Mouse (Mus musculus) urinary bladder, adult 18-20 months (tissue): Measurements from ENCODE around the gene Nmnat3.

Experiments
- DNase-seq, 2 experiments: peaks; one replicate each; pipeline ENCODE4 v3.0.0; 2022; ENCODE audit warnings: low spot score in 2 of 2, mixed read lengths in 2 of 2

Gene Nmnat3

GRCm38 (mm10) chr9:98311316-98311965, 24.2 kb downstream of the Nmnat3 start:
- no peak for DNase-seq

GRCm38 (mm10) chr9:98312622-98313374, 25.6 kb downstream of the Nmnat3 start:
- no peak for DNase-seq

- no peak for DNase-seq
These were observed 26.4 kb downstream of the Nmnat3 start for GRCm38 (mm10) chr9:98313587-98313986.

GRCm38 (mm10) chr9:98314059-98314650, 26.9 kb downstream of the Nmnat3 start:
- no peak for DNase-seq

GRCm38 (mm10) chr9:98317897-98318296, 30.7 kb downstream of the Nmnat3 start:
- no peak for DNase-seq

GRCm38 (mm10) chr9:98318875-98319274, 31.6 kb downstream of the Nmnat3 start:
- no peak for DNase-seq

GRCm38 (mm10) chr9:98320785-98321184, 33.5 kb downstream of the Nmnat3 start:
- DNase-seq, result no peak

- no peak for DNase-seq
These were observed 38.9 kb downstream of the Nmnat3 start for GRCm38 (mm10) chr9:98326088-98326487.

- no peak for DNase-seq
These were observed 41.4 kb downstream of the Nmnat3 start for GRCm38 (mm10) chr9:98328415-98329176.

GRCm38 (mm10) chr9:98329274-98330105, 42.3 kb downstream of the Nmnat3 start:
- peak in 1 of 2 experiments; percentile 25 for DNase-seq

GRCm38 (mm10) chr9:98333219-98333754, 46.1 kb downstream of the Nmnat3 start:
- no peak for DNase-seq

GRCm38 (mm10) chr9:98337881-98338769, 50.9 kb downstream of the Nmnat3 start:
- DNase-seq, result peak in 1 of 2 experiments; percentile 8

GRCm38 (mm10) chr9:98339971-98340370, 52.7 kb downstream of the Nmnat3 start:
- DNase-seq, result no peak

GRCm38 (mm10) chr9:98340427-98340826, 53.2 kb downstream of the Nmnat3 start:
- DNase-seq, result no peak

- DNase-seq, result no peak
These were observed 58.6 kb downstream of the Nmnat3 start for GRCm38 (mm10) chr9:98345840-98346239.

- no peak for DNase-seq
These were observed 59.0 kb downstream of the Nmnat3 start for GRCm38 (mm10) chr9:98346240-98346639.

- no peak for DNase-seq
These were observed 59.8 kb downstream of the Nmnat3 start for GRCm38 (mm10) chr9:98347021-98347420.

GRCm38 (mm10) chr9:98350318-98351144, 63.3 kb downstream of the Nmnat3 start:
- DNase-seq, result no peak

- DNase-seq, result no peak
These were observed 65.1 kb downstream of the Nmnat3 start for GRCm38 (mm10) chr9:98352332-98352731.
